Mouse (Mus musculus): ENCODE data around the gene Sfxn2. TPM values are rescaled to one million over a fixed set of nuclear protein-coding genes. Genes with fewer than 3 reads are reported as not detected.
A peak's percentile ranks its signal among the peaks of the same experiment; 100 is the strongest.

The Sfxn2 gene
- total and polyA plus RNA-seq, 2 experiments from 2014 or later, result 6.0 to 9.8 TPM

DNA sequence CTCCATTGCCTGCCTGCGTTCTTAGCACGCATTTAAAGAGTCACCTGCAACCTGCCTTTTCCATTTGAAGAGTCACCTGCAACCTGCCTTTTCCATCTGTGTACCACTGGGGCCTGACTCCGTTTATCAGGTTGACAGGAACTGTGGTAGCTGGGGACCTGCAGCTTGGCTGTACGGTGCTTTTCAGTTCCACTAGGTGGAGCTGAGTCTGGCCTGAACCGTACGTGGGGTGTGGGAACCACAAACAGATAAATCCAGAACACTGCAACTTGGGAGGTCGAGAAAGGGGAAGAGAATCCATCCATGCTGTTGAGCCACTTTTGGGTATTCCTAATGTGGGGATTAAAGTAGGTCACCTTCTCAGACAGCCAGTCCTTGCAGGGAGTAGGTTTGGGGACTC, 34.3 kb downstream of the Sfxn2 start:
- WGBS, result 68% methylated on average over 7 of the region's 7 CpGs
- no peaks in the 10 kb centered on the region for H3K27me3 ChIP-seq (ENCODE audit: insufficient read depth, low read length)
- H3K4me1 ChIP-seq (ENCODE audit: insufficient read depth, low read length), result no peaks in the 10 kb centered on the region
- peak; percentile 59 for TF ChIP-seq CTCF (IDR thresholded peaks at IDR 0.05)
- H3K36me3 ChIP-seq (ENCODE audit: insufficient read depth, low read length), result peaks cover 5% of the 10 kb centered on the region
- H3K9ac ChIP-seq (replicated peaks; ENCODE audit: low read length, poor library complexity, severe bottlenecking), result no peak overlapping the region
- H3K4me2 ChIP-seq (ENCODE audit: low read depth, low read length, poor library complexity, severe bottlenecking), result no peak overlapping the region
- no peaks in the 10 kb centered on the region for H3K9me3 ChIP-seq (ENCODE audit: low read length)
- no peak overlapping the region for H3K27ac ChIP-seq (ENCODE audit: low read depth, low read length)
- H3K4me3 ChIP-seq (ENCODE audit: low read depth, low read length), result no peak overlapping the region
- ATAC-seq (ENCODE audit: low FRiP score) (no peak), DNase-seq (ENCODE audit: low spot score) (peak; percentile 29)

DNA sequence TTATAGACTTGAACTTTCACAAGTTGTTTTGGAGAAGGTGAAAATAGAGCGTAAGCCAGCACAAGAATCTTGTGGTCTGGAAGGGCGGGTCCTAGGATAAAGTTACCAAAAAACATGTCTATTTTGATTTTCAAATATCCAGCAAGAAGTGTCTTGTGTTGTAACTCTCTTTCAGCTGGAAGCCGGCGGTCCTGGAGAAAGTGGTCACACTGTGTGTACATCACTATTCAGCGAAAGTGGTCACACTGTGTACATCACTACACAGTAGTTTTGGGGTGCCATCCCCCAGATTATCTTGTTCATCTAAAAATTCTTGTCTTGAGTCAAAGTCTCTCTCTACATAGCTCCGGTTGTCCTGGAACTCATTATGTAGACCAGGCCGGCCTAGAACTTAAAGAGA, 35.0 kb downstream of the Sfxn2 start:
- Histone ChIP-seq H3K4me1 (ENCODE audit: insufficient read depth, low read length) (no peaks in the 10 kb centered on the region), H3K4me2 (ENCODE audit: low read depth, low read length, poor library complexity, severe bottlenecking) (no peak overlapping the region), H3K9ac (replicated peaks; ENCODE audit: low read length, poor library complexity, severe bottlenecking) (no peak overlapping the region), H3K9me3 (ENCODE audit: low read length) (no peaks in the 10 kb centered on the region), H3K27ac (ENCODE audit: low read depth, low read length) (no peak overlapping the region), H3K27me3 (ENCODE audit: insufficient read depth, low read length) (no peaks in the 10 kb centered on the region), H3K4me3 (ENCODE audit: low read depth, low read length) (no peak overlapping the region), H3K36me3 (ENCODE audit: insufficient read depth, low read length) (peaks cover 5% of the 10 kb centered on the region)
- DNase-seq (ENCODE audit: low spot score), result no peak
- TF ChIP-seq CTCF (IDR thresholded peaks at IDR 0.05), result no peak
- ATAC-seq (ENCODE audit: low FRiP score), result no peak
- WGBS, result 97% methylated on average over 7 of the region's 7 CpGs

DNA sequence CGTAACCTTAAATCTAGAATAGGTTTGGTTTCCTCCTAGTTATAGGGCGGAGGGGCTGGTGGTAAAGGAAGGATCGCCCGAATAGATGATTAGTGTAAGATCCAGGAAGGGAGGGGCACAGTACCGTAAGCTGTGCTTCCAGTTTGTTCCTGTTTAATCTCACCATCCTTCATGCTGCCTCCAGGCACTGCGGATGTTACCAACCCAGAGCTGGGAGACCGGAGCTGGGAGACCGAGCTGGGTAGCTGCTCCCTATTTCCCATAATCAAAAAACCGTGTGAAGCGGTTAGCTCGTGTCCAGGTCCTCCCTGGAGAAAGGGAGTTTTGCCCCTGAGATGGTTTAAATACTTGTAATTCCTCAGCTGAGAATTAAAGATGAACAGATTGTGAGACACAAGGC, 43.2 kb downstream of the Sfxn2 start:
- H3K4me2 ChIP-seq (ENCODE audit: low read depth, low read length, poor library complexity, severe bottlenecking), result no peak overlapping the region
- H3K27ac ChIP-seq (ENCODE audit: low read depth, low read length), result no peak overlapping the region
- WGBS, result 79% methylated on average over 11 of the region's 11 CpGs
- DNase-seq (ENCODE audit: low spot score), result no peak
- H3K4me1 ChIP-seq (ENCODE audit: insufficient read depth, low read length), result peaks cover 10% of the 10 kb centered on the region; the same call in 1 of the 2 replicates
- no peak for ATAC-seq (ENCODE audit: low FRiP score)
- no peak overlapping the region for H3K4me3 ChIP-seq (ENCODE audit: low read depth, low read length)
- no peaks in the 10 kb centered on the region; the same call in 1 of the 2 replicates for H3K36me3 ChIP-seq (ENCODE audit: insufficient read depth, low read length)
- no peak for TF ChIP-seq CTCF (IDR thresholded peaks at IDR 0.05)
- H3K9me3 ChIP-seq (ENCODE audit: low read length), result no peaks in the 10 kb centered on the region
- H3K9ac ChIP-seq (replicated peaks; ENCODE audit: low read length, poor library complexity, severe bottlenecking), result no peak overlapping the region
- H3K27me3 ChIP-seq (ENCODE audit: insufficient read depth, low read length), result no peaks in the 10 kb centered on the region

DNA sequence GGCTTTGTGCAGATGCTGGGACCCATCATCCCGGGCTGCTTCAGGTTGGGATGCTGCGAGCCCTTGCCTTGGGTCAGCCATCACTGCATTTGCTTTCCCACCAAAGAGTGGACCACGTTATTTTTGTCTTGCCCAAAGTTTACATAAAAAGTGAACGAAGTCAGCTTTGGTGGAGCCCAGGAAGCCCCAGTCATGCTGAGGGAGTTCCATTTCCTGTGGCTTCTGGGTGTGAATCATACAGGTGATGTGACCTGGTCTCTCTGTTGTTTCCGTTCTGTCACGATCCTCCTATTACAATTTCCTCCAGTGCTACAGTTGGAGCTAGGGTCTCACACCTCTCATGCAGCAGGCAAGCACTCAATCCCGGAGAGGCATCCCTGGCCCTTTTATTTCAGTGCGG, 44.2 kb downstream of the Sfxn2 start:
- no peaks in the 10 kb centered on the region for H3K27me3 ChIP-seq (ENCODE audit: insufficient read depth, low read length)
- H3K27ac ChIP-seq (ENCODE audit: low read depth, low read length), result no peak overlapping the region
- DNase-seq (ENCODE audit: low spot score) (no peak), ATAC-seq (ENCODE audit: low FRiP score) (no peak)
- H3K4me3 ChIP-seq (ENCODE audit: low read depth, low read length), result no peak overlapping the region
- 93% methylated on average over 8 of the region's 8 CpGs for WGBS
- no peak for TF ChIP-seq CTCF (IDR thresholded peaks at IDR 0.05)
- no peaks in the 10 kb centered on the region for H3K9me3 ChIP-seq (ENCODE audit: low read length)
- peaks cover 10% of the 10 kb centered on the region; the same call in 1 of the 2 replicates for H3K4me1 ChIP-seq (ENCODE audit: insufficient read depth, low read length)
- no peak overlapping the region for H3K9ac ChIP-seq (replicated peaks; ENCODE audit: low read length, poor library complexity, severe bottlenecking)
- no peak overlapping the region for H3K4me2 ChIP-seq (ENCODE audit: low read depth, low read length, poor library complexity, severe bottlenecking)
- H3K36me3 ChIP-seq (ENCODE audit: insufficient read depth, low read length), result no peaks in the 10 kb centered on the region; the same call in 1 of the 2 replicates

GRCm38 (mm10) chr19:46618322-46618721, 45.2 kb downstream of the Sfxn2 start:
- Histone ChIP-seq H3K27ac (ENCODE audit: low read depth, low read length) (0 out of 2 replicates have a peak overlapping the region, but pooled peaks have one; percentile 2), H3K4me3 (ENCODE audit: low read depth, low read length) (no peak overlapping the region), H3K4me1 (ENCODE audit: insufficient read depth, low read length) (peaks cover 14% of the 10 kb centered on the region; the same call in 1 of the 2 replicates), H3K4me2 (ENCODE audit: low read depth, low read length, poor library complexity, severe bottlenecking) (no peak overlapping the region), H3K27me3 (ENCODE audit: insufficient read depth, low read length) (no peaks in the 10 kb centered on the region), H3K9ac (replicated peaks; ENCODE audit: low read length, poor library complexity, severe bottlenecking) (no peak overlapping the region), H3K36me3 (ENCODE audit: insufficient read depth, low read length) (no peaks in the 10 kb centered on the region; the same call in 1 of the 2 replicates), H3K9me3 (ENCODE audit: low read length) (no peaks in the 10 kb centered on the region)
- DNase-seq (ENCODE audit: low spot score), result no peak
- no peak for ATAC-seq (ENCODE audit: low FRiP score)
- WGBS, result 42% methylated on average over 9 of the region's 9 CpGs
- no peak for TF ChIP-seq CTCF (IDR thresholded peaks at IDR 0.05)

- H3K27me3 ChIP-seq (ENCODE audit: insufficient read depth, low read length), result no peaks in the 10 kb centered on the region
- H3K9ac ChIP-seq (replicated peaks; ENCODE audit: low read length, poor library complexity, severe bottlenecking), result no peak overlapping the region
- H3K9me3 ChIP-seq (ENCODE audit: low read length), result no peaks in the 10 kb centered on the region
- WGBS, result 68% methylated on average over 19 of the region's 19 CpGs
- H3K27ac ChIP-seq (ENCODE audit: low read depth, low read length), result 0 out of 2 replicates have a peak overlapping the region, but pooled peaks have one; percentile 2
- DNase-seq (ENCODE audit: low spot score), result peak; percentile 25
- H3K4me1 ChIP-seq (ENCODE audit: insufficient read depth, low read length), result peaks cover 20% of the 10 kb centered on the region; the same call in 1 of the 2 replicates
- TF ChIP-seq CTCF (IDR thresholded peaks at IDR 0.05), result no peak
- no peaks in the 10 kb centered on the region; the same call in 1 of the 2 replicates for H3K36me3 ChIP-seq (ENCODE audit: insufficient read depth, low read length)
- H3K4me2 ChIP-seq (ENCODE audit: low read depth, low read length, poor library complexity, severe bottlenecking), result no peak overlapping the region
- H3K4me3 ChIP-seq (ENCODE audit: low read depth, low read length), result no peak overlapping the region
- no peak for ATAC-seq (ENCODE audit: low FRiP score)
Observed at GRCm38 (mm10) chr19:46619001-46619400, 45.8 kb downstream of the Sfxn2 start.

Data from midbrain, postnatal 0 days (tissue).